Mouse (Mus musculus) lung, adult 2 months (tissue): ENCODE results near the gene Olfml2b.

Source experiments
- CTCF ChIP-seq: fragments of 200-500 bp; IDR thresholded peaks from 2 replicates; pipeline ENCODE4 v1.5.1; 2011; ENCODE audit warnings: mild to moderate bottlenecking, low read length, control low read depth; ENCODE audit not compliant: insufficient read depth
- POLR2A ChIP-seq: fragments of 200-500 bp; IDR thresholded peaks from 2 replicates; pipeline ENCODE4 v1.6.1; 2011; ENCODE audit warnings: low read depth, mild to moderate bottlenecking, control low read depth, low read length, borderline replicate concordance; ENCODE audit errors: extremely low read depth

DNA sequence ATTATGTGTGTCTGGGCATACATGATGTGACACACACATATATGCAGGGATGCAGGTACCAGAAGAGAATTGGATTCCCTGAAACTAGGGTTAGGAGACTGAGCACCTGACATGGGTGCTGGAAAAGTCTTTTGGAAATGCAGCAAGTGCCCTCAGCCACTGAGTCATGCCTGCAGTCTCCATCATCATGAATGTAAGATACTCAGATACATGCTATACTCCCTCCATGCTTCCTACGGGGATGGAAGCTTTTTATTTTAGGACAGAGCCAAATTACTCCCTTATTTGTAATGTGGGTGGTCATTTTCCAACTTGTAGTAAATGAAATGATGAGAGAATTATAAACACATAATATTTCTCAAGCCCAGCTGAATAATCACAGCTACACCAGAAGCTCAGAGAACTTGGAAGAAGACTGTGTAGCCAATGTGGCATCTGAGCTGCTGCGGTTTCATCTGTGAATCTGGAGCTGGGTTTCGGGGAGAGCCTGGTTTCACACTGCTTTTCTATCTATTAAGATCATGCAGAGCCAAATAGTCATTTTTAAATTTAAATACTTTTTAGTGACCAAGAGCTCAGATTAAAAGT, 73.0 kb downstream of the Olfml2b start:
- TF ChIP-seq CTCF, result no peak
- TF ChIP-seq POLR2A, result no peak
